Mouse (Mus musculus): Measurements from ENCODE around the gene Rhbdl1.

DNA sequence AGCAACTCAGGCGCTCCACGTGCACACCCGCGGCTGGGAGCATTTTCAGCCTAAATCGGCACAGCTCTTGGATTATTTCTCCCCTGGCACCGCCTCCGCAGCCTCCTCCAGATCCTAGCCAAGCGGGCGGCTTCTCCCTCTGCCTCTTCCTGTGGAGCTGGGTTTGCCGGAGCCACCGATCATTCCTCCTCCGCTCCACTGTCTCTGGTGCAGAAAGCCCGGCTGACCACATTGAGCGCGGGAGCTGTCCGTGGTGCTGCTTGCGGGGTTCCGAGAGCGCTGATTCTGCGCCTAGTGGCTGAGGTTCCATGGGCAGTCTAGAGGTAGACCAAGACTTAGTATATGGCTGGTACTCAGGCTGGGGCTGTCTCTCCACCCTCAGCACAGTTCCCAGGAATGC lies 23.6 kb downstream of the Rhbdl1 start:
- no peak for TF ChIP-seq GATA1 (IDR thresholded peaks at IDR 0.05; ENCODE audit: borderline replicate concordance, low read length)
- TF ChIP-seq FLI1 (IDR thresholded peaks at IDR 0.05; ENCODE audit: low read length), result no peak
